Mouse (Mus musculus) heart, adult 11 months (tissue): Measurements from ENCODE around the gene Prom1.
"Not testable (repeated sequence)": the region's sequence is repeated elsewhere in the genome, so short reads cannot be mapped to it uniquely, and the experiment has no call there.

Source experiments
- DNase-seq: peaks from one replicate; pipeline ENCODE4 v3.0.0; 2022

Prom1 gene

DNA sequence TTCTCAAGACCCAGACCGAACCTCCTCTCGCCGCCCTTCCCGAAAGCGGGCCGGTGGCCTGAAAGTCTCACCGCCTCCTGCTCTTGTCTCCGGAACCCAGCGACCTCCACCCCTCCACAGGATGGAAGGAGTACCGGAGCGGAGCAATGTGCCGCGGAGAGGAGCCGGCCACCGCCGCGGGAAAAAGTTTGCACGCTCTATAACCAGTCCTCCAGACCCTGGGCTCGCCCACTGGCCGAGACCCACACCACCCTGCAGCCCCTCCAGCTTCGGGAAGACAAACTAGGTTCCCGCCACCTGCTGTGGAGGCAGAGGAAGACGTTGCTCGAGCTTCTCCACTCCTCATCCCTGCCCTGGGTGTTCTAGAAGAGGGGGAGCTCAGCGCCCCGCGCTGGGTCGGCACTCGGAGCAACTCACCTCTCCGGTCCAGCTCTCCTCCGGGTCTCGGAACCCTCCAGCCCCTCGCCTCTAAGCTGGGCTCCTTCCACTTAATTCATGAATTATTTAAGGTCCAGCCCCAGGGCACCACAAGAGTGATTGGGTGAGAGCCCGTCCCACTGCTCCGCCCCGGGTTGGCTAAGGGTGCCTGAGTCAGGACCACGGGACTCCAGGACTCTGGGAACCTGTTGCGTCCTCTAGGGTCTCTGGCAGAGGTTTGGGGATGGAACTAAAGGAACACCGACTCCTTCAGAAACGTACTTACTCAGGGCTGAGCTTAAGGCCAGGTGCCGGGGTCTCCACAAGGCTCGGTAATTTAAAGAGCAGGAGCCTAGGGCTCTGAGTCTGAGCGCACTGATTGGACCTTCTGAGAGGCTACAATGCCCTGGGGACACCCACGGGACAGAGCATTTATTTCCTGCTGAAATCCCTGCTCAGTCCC lies at the start of gene Prom1:
Gene Prom1, minus strand, starts transcription at position 802 of the 880 bp plus-strand sequence.
- DNase-seq: peak; percentile 92

DNA sequence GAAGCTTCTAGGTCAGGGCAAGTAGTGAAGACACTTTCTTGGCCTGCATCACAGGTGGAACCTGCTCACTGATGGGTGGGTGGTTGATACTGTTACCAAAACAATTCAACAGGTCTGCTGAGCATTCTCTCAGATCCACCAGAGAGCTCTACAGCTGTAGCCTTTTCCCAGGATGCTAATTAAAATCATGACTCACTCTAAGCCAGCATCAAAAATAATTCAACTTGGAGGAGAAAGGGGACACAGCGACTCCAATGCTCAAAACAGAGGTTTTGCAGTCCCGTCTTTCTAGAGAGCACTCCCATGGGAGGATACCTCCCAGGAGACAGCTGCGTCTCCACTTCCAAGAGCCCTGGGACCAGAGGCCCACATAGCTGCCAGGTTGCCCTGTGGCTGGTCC lies 45.9 kb upstream of the Prom1 start:
- no peak for DNase-seq

DNA sequence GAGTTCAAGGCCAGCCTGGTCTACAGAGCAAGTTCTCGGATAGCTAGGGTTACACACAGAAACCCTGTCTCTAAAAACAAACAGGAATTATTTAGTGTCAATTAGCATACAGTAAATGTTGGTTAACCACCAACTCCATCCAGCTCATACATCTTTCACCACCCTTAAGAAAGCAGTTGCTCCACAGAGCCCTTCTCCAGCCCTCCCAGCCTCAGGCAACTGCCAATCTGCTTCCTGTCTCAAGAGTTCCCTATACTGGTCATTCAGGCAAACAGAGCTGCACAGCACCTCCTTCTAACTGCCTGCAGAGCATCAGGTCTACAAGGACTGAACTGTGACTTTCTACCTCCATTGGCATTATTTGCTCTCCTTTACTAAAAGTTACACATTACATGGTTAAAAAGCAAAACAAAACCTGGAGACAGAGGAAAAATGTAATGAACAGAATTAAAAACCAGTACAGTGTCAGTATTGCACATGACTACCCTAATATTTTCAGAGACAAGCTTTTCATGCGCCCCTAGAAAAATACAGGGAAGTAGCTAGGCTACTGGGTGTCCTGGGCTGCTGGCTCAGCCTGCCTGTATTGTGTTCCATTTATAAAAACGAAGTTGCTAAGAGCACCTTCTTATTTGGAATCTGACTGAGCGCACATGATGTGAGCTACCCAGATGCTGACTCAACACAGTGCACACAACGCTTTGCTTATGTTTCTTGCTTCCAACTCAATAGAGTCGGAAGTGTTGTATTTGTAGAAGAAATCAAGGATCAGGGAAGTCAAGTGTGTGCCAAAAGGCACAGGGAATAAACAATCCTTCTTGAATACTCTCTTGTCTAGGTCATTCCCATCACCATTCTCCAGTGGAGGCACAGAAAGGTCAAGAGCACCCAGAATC lies 44.9 kb upstream of the Prom1 start:
- DNase-seq: no peak

GRCm38 (mm10) chr5:44143467-44144235 lies 41.8 kb upstream of the Prom1 start:
- DNase-seq: no peak

DNA sequence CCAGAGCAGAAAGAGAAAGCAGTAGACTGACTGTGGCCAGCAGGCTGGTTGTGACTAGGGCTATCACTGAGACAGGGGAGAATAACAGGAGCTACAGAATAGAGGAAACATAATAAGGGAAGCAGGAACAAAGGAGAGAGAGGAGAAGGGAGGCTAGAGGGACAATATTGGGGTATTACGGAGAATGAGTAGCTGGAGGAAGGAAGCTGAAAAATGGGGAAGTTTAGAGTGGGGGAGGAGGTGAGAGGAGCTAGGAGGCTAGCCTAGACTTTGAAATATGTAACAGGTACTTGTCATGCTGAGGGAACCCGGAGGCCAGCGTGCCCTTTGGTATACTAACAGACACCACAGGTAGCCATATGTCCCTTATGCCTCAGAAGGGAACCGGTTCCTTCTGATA lies 25.7 kb upstream of the Prom1 start:
- DNase-seq: no peak

GRCm38 (mm10) chr5:44126574-44126973 lies 24.7 kb upstream of the Prom1 start:
- not testable (repeated sequence) for DNase-seq

GRCm38 (mm10) chr5:44121390-44121789 lies 19.6 kb upstream of the Prom1 start:
- no peak for DNase-seq

- DNase-seq: no peak
These were observed 11.3 kb upstream of the Prom1 start for GRCm38 (mm10) chr5:44113138-44113537.

DNA sequence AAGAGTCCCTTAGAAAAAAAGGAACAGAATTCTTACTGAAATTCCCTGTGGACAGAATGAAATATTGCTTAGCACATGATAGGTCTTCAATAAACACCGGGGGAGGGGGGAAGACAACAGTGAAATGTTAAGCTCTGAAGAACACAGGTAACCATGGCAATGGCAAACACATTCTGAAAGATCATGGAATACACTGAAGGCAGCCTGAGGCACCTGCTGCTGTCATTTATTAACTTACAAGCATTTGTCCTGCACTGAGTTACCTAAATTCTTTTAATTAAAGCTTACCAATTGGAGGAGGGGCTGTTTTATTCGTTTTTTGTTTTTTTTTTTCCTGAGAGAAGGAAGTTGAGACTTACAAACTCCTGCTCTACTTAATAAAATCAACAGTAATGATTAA lies 7.3 kb upstream of the Prom1 start:
- no peak for DNase-seq

GRCm38 (mm10) chr5:44108125-44108524 lies 6.3 kb upstream of the Prom1 start:
- DNase-seq: no peak

DNA sequence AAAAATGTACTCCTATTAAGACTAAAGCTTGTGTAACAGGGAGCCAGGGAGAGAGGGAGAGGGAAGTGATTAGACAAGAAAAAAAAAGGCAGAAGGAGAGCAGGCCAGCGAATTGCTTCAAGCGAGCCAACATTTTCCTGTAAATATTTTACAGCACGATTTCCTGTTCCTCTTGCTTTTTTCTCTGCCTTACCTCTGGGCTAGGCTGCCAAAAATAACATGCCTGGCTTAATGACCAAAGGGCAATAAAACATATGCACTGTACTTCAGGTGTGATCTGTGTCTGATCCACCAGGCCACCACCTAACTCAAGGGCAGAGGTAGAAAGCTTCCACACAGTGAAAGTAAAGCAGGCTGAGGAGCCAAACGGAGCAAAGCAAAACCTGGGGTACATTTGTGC lies 3.4 kb upstream of the Prom1 start:
- DNase-seq: no peak

DNA sequence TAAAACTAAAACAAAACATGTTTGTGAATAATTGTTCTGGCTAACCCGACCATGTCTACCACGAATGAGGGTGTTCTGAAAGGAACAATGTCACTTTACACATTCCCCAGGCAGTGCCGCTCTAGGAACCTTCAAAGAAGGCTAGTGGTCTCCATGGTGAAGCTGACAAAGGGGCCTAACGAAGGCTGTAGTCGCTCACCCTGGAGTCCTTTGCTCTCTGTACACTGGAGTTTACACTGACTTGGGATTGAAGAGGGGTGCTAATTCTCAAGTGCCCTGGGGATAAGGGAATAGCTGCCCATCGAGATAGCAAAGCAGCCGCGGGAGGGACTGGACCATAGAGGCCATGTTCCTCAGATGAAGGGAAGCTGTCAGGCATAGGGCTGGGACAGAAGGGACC lies 2.9 kb upstream of the Prom1 start:
- no peak for DNase-seq

DNA sequence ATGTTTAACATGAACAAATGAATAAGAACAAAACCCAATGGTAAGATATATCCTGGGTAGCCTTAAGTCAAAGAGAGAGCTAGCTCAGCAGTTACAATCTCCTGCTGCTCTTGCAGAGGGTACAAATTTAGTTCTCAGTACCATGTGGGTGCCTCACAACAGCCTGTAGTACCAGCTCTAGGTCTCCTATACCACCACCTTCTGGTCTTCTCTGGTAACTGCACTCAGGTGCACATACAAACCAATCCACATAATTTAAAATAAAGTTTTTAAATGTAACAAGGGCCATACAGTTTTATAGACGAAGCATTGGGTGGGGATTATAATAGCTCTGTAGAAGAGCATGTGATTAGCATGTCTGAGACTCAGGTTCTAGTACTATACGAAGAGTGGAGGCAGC lies 2.3 kb upstream of the Prom1 start:
- DNase-seq: no peak

GRCm38 (mm10) chr5:44103121-44103520 lies 1.3 kb upstream of the Prom1 start:
- DNase-seq: no peak

GRCm38 (mm10) chr5:44100544-44101230 lies 1.1 kb downstream of the Prom1 start:
- DNase-seq: peak; percentile 90

- DNase-seq: no peak
These were observed 1.7 kb downstream of the Prom1 start for GRCm38 (mm10) chr5:44100187-44100543.

DNA sequence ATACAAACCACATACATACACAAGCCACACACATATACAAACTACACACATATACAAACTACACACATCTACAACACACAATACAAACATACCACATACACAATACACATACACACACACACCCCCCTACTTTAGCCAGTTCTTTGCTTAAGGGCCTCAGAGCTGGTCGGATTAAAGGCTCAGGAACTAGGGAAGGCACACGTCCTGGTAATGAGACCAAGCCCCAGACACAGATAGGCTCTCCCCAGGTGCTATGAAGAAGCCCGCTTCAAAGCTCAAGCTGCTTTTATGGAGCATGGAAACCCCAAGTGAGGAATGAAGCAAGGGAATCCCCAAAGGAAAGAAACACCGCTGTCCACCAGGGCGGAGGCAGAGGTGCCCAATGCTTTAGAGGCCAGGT lies 4.8 kb downstream of the Prom1 start:
- DNase-seq: no peak

DNA sequence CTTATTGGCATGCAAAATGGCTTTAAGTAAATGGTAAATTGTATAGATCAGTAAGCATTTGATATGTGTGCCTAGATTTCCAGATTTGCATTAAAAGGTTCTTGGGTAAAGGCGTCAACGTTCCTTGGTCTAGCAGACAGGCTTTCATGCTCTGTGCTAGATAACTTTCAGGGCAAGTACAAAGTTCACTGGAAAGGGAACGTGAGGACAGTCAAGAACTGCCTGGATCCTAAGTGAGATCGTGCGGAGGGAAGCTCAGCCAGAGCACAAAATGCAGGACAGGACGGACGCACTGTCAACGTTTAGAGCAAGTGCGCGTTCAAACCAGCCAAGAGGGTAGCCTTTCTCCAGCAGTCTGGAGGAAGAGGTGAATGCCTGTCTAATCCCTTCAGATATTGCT lies 5.7 kb downstream of the Prom1 start:
- no peak for DNase-seq

DNA sequence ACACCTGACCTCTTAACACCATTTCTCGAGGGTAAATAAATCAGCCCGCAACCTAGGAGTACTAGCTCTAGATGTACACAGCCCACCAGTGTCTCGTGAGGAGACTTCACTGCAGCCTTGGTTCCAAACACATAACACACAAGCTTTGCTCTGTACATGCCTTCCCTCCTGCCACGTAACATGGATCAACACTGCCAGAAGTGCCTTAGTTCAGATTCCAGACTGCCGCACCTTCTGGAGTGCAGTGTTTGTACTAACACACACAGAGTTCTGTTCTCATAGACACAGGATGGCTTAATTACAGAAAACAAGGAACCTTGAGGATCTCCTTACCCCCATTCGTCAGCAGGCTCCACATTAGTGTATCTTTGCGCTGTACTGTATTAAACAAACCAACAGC lies 6.1 kb downstream of the Prom1 start:
- DNase-seq: no peak

- DNase-seq: peak; percentile 95
These were observed 14.8 kb downstream of the Prom1 start for GRCm38 (mm10) chr5:44087034-44087433.

GRCm38 (mm10) chr5:44085871-44086270 lies 16.0 kb downstream of the Prom1 start:
- DNase-seq: peak; percentile 76

GRCm38 (mm10) chr5:44081108-44081507 lies 20.7 kb downstream of the Prom1 start:
- DNase-seq: peak; percentile 86
